Mouse (Mus musculus) small intestine, adult 2 months (tissue): ENCODE data around the gene Rpl18a. TPM values are rescaled to one million over a fixed set of nuclear protein-coding genes. Genes with fewer than 3 reads are reported as not detected.

Source experiments
- H3K27ac ChIP-seq: fragments of 200-500 bp; 2 replicates; pipeline ENCODE4 v1.5.1; 2012; ENCODE audit warnings: low read depth, low read length, control low read depth, inconsistent platforms; ENCODE audit not compliant: insufficient read depth
- H3K27me3 ChIP-seq: fragments of 200-500 bp; 2 replicates; pipeline ENCODE4 v1.6.1; 2012; ENCODE audit warnings: mild to moderate bottlenecking, moderate library complexity, low read length, inconsistent platforms; ENCODE audit not compliant: control insufficient read depth, insufficient read depth
- H3K36me3 ChIP-seq: fragments of 200-500 bp; 2 replicates; pipeline ENCODE4 v1.6.1; 2012; ENCODE audit warnings: mild to moderate bottlenecking, low read length, control low read depth, inconsistent platforms; ENCODE audit not compliant: control insufficient read depth, insufficient read depth
- H3K4me1 ChIP-seq: fragments of 200-500 bp; 2 replicates; pipeline ENCODE4 v1.6.1; 2012; ENCODE audit warnings: low read length, inconsistent platforms, mixed read lengths; ENCODE audit not compliant: control insufficient read depth, insufficient read depth, insufficient read length
- H3K4me3 ChIP-seq: fragments of 200-500 bp; 2 replicates; pipeline ENCODE4 v1.5.1; 2012; ENCODE audit warnings: low read depth, mild to moderate bottlenecking, control low read depth, inconsistent platforms, low read length, moderate library complexity
- CTCF ChIP-seq: fragments of 200-500 bp; IDR thresholded peaks from 2 replicates; pipeline ENCODE4 v1.5.1; 2012; ENCODE audit warnings: low read depth, mild to moderate bottlenecking, control low read depth, inconsistent platforms, low read length, moderate library complexity, mixed read lengths; ENCODE audit not compliant: insufficient replicate concordance, insufficient read length; ENCODE audit errors: extremely low read depth
- POLR2A ChIP-seq: fragments of 200-500 bp; IDR thresholded peaks from 2 replicates; pipeline ENCODE4 v1.6.1; 2012; ENCODE audit warnings: low read depth, mild to moderate bottlenecking, control low read depth, inconsistent platforms, low read length, moderate library complexity
- WGBS: fragments of 180-500 bp; shearing (Covaris S2); methylation state at CpG from one replicate; pipeline ENCODE4 v1.1.7; 2018; 5-methylcytosine and 5-hydroxymethylcytosine counted together
- polyA plus RNA-seq: library from polyadenylated mRNA; depleted of rRNA; stranded (reverse); fragments of >200 nt; gene quantifications from 2 replicates; pipeline ENCODE4 v1.2.3, GENCODE M21; 2012; rRNA removed

Gene Rpl18a
- 2,725 and 5,728 TPM in 2 replicates for polyA plus RNA-seq

GRCm38 (mm10) chr8:70897021-70897680 is at the start of gene Rpl18a:
Gene Rpl18a, minus strand, starts transcription at chr8:70897412.
- peaks cover 17% of the 10 kb centered on the region for H3K36me3 ChIP-seq
- peaks cover 13% of the 10 kb centered on the region for H3K4me1 ChIP-seq
- WGBS = under 1% methylated on average over 60 of the region's 60 CpGs
- H3K27me3 ChIP-seq = peaks cover 10% of the 10 kb centered on the region
- TF ChIP-seq POLR2A (peak; percentile 88), CTCF (no peak)
- H3K4me3 ChIP-seq = peak within 1 kb of the TSS; percentile 96
- H3K27ac ChIP-seq = peak within 1 kb of the TSS; percentile 74

GRCm38 (mm10) chr8:70943187-70943586 is 46.0 kb upstream of the Rpl18a start:
- Histone ChIP-seq H3K27me3 (no peaks in the 10 kb centered on the region; the same call in 1 of the 2 replicates), H3K27ac (no peak overlapping the region), H3K36me3 (no peaks in the 10 kb centered on the region), H3K4me3 (no peak overlapping the region), H3K4me1 (no peaks in the 10 kb centered on the region)
- 23% methylated on average over 1 of the region's 1 CpGs for WGBS
- TF ChIP-seq POLR2A (no peak), CTCF (no peak)

GRCm38 (mm10) chr8:70941478-70941877 is 44.3 kb upstream of the Rpl18a start:
- WGBS = 49% methylated on average over 2 of the region's 2 CpGs
- no peaks in the 10 kb centered on the region for H3K4me1 ChIP-seq
- TF ChIP-seq CTCF = no peak

DNA sequence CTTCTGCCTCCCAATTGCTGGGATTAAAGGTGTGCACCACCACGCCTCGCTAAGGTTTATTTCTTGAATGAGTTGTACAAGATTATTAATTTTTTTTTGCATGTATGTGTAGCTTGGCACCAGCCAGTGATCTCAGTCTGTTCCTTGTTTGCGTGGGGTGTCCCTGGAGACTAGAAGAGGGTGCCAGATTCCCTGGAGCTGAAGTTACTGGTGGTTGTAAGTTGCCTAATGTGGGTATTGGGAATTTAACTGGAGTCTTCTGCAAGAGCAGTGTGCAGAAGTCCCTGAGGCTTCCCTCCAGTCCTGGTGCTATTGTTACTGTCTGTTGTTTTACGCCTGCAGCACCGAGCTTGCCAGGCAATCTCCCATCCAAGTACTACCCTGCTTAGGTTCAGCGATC is 40.0 kb upstream of the Rpl18a start:
- H3K4me3 ChIP-seq = no peak overlapping the region
- no peaks in the 10 kb centered on the region for H3K27me3 ChIP-seq
- WGBS = 82% methylated on average over 6 of the region's 6 CpGs
- H3K36me3 ChIP-seq = no peaks in the 10 kb centered on the region
- no peak overlapping the region for H3K27ac ChIP-seq
- TF ChIP-seq POLR2A (no peak), CTCF (no peak)
- H3K4me1 ChIP-seq = no peaks in the 10 kb centered on the region

More at GRCm38 (mm10) chr8:70941478-70941877, 44.3 kb upstream of the Rpl18a start:
- H3K36me3 ChIP-seq = no peaks in the 10 kb centered on the region
- H3K4me3 ChIP-seq = no peak overlapping the region
- no peaks in the 10 kb centered on the region for H3K27me3 ChIP-seq
- H3K27ac ChIP-seq = no peak overlapping the region

DNA sequence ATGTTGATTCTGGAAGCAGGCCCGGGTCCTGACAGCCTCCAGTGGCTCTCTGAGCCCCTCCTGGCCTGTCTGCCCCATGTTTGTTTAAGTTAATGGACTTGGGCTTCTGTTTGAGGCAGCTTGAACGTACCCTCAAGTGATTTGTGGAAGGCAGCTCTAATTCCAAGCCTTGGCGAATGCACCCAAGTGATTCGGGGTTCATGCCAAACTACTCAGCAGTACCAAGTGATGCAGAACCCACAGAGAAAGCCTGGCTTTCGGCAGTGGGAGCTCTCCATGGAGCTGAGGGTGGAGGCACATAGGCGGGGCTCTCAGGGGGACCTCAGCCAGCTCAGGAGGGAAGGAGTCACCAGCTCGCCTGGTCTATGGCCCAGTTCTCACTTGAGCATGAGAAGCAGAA is 37.6 kb upstream of the Rpl18a start:
- H3K27me3 ChIP-seq = no peaks in the 10 kb centered on the region
- TF ChIP-seq POLR2A = no peak
- TF ChIP-seq CTCF = no peak
- H3K36me3 ChIP-seq = no peaks in the 10 kb centered on the region
- no peak overlapping the region for H3K4me3 ChIP-seq
- H3K4me1 ChIP-seq = no peaks in the 10 kb centered on the region
- H3K27ac ChIP-seq = no peak overlapping the region
- 48% methylated on average over 7 of the region's 7 CpGs for WGBS

GRCm38 (mm10) chr8:70933036-70933435 is 35.8 kb upstream of the Rpl18a start:
- no peak overlapping the region for H3K27ac ChIP-seq
- H3K36me3 ChIP-seq = no peaks in the 10 kb centered on the region
- H3K4me3 ChIP-seq = no peak overlapping the region
- H3K27me3 ChIP-seq = no peaks in the 10 kb centered on the region
- no peaks in the 10 kb centered on the region for H3K4me1 ChIP-seq
- 60% methylated on average over 4 of the region's 4 CpGs for WGBS
- TF ChIP-seq CTCF = no peak
- no peak for TF ChIP-seq POLR2A

DNA sequence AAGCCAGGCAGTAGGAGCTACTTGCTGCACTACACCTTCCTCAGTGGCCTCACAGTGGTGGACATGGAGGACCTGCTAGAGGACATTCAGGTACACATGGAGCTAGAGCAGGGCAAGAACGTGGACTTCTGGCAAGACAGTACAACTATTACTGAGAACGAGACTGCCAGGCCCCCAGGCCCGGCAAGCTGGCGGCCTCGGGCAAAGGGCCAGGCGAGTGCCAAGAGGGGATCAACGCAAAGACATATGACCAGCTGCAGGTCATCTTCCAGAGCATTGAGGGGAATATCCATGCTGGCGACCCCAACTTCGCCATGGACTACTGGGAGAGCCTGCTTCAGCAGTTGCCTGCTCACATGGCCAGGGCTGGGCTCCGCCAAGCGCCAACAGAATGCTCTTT is 34.5 kb upstream of the Rpl18a start:
- Histone ChIP-seq H3K4me3 (no peak overlapping the region), H3K4me1 (no peaks in the 10 kb centered on the region), H3K27ac (no peak overlapping the region), H3K36me3 (no peaks in the 10 kb centered on the region), H3K27me3 (no peaks in the 10 kb centered on the region)
- TF ChIP-seq POLR2A = no peak
- TF ChIP-seq CTCF = no peak
- 90% methylated on average over 11 of the region's 11 CpGs for WGBS
